Mouse (Mus musculus): ENCODE data around the gene Pld2. TPM values are rescaled to one million over a fixed set of nuclear protein-coding genes. Genes with fewer than 3 reads are reported as not detected.

Gene Pld2
- polyA plus RNA-seq (2015; fragmentation: Nextera tagmentation; extraction: Ambion mirVana) = 1.6 and 1.8 TPM in 2 replicates

- peak; percentile 97 for ATAC-seq
- peaks cover 4% of the 10 kb centered on the region; the same call in 1 of the 2 replicates for H3K4me1 ChIP-seq (ENCODE audit: insufficient read depth)
- H3K9me3 ChIP-seq (ENCODE audit: low read length) = no peaks in the 10 kb centered on the region
- peak within 1 kb of the TSS; percentile 39; the same call in 1 of the 2 replicates for H3K27ac ChIP-seq (ENCODE audit: low read depth)
- peak within 1 kb of the TSS; percentile 58 for H3K4me3 ChIP-seq (ENCODE audit: low read depth, low read length)
- under 1% methylated on average over 55 of the region's 65 CpGs for WGBS (ENCODE audit: insufficient replicate concordance)
- peak; percentile 88 for DNase-seq
- peaks cover 5% of the 10 kb centered on the region; the same call in 1 of the 2 replicates for H3K27me3 ChIP-seq (ENCODE audit: insufficient read depth, low read length)
- peak within 1 kb of the TSS; percentile 79 for H3K4me2 ChIP-seq (ENCODE audit: low read depth, low read length)
- H3K36me3 ChIP-seq (replicated peaks; ENCODE audit: insufficient read depth, low read length) = no peaks in the 10 kb centered on the region
- H3K9ac ChIP-seq (replicated peaks) = peak within 1 kb of the TSS; percentile 63
- TF ChIP-seq EP300 (IDR thresholded peaks at IDR 0.05; ENCODE audit: low read depth) = no peak
- TF ChIP-seq CTCF (IDR thresholded peaks at IDR 0.05; ENCODE audit: low read depth) = peak; percentile 77
Measured at GRCm38 (mm10) chr11:70539877-70540587, at the start of gene Pld2. Gene Pld2, plus strand, starts transcription at chr11:70540064.

GRCm38 (mm10) chr11:70499566-70500475 lies 40.0 kb upstream of the Pld2 start:
- no peak for DNase-seq
- H3K4me1 ChIP-seq (ENCODE audit: insufficient read depth) = 0 out of 2 replicates have a peak, but pooled peaks cover 11% of the 10 kb centered on the region
- 65% methylated on average over 14 of the region's 14 CpGs for WGBS (ENCODE audit: insufficient replicate concordance)
- H3K27me3 ChIP-seq (ENCODE audit: insufficient read depth, low read length) = no peaks in the 10 kb centered on the region
- no peaks in the 10 kb centered on the region for H3K36me3 ChIP-seq (replicated peaks; ENCODE audit: insufficient read depth, low read length)
- TF ChIP-seq EP300 (IDR thresholded peaks at IDR 0.05; ENCODE audit: low read depth) (no peak), CTCF (IDR thresholded peaks at IDR 0.05; ENCODE audit: low read depth) (peak; percentile 57)
- H3K9ac ChIP-seq (replicated peaks) = no peak overlapping the region
- no peak overlapping the region for H3K27ac ChIP-seq (ENCODE audit: low read depth)
- ATAC-seq = no peak
- no peaks in the 10 kb centered on the region for H3K9me3 ChIP-seq (ENCODE audit: low read length)
- no peak overlapping the region for H3K4me2 ChIP-seq (ENCODE audit: low read depth, low read length)
- no peak overlapping the region for H3K4me3 ChIP-seq (ENCODE audit: low read depth, low read length)

- no peak overlapping the region for H3K4me2 ChIP-seq (ENCODE audit: low read depth, low read length)
- no peak overlapping the region for H3K27ac ChIP-seq (ENCODE audit: low read depth)
- no peak for DNase-seq
- no peak overlapping the region for H3K9ac ChIP-seq (replicated peaks)
- no peaks in the 10 kb centered on the region for H3K36me3 ChIP-seq (replicated peaks; ENCODE audit: insufficient read depth, low read length)
- no peak overlapping the region for H3K4me3 ChIP-seq (ENCODE audit: low read depth, low read length)
- TF ChIP-seq EP300 (IDR thresholded peaks at IDR 0.05; ENCODE audit: low read depth) (no peak), CTCF (IDR thresholded peaks at IDR 0.05; ENCODE audit: low read depth) (no peak)
- ATAC-seq = no peak
- 76% methylated on average over 1 of the region's 1 CpGs for WGBS (ENCODE audit: insufficient replicate concordance)
- H3K4me1 ChIP-seq (ENCODE audit: insufficient read depth) = 0 out of 2 replicates have a peak, but pooled peaks cover 11% of the 10 kb centered on the region
- no peaks in the 10 kb centered on the region for H3K9me3 ChIP-seq (ENCODE audit: low read length)
- no peaks in the 10 kb centered on the region for H3K27me3 ChIP-seq (ENCODE audit: insufficient read depth, low read length)
Measured at GRCm38 (mm10) chr11:70500476-70500812, 39.4 kb upstream of the Pld2 start.

GRCm38 (mm10) chr11:70502018-70502417 lies 37.8 kb upstream of the Pld2 start:
- Histone ChIP-seq H3K4me2 (ENCODE audit: low read depth, low read length) (no peak overlapping the region), H3K27ac (ENCODE audit: low read depth) (no peak overlapping the region), H3K36me3 (replicated peaks; ENCODE audit: insufficient read depth, low read length) (no peaks in the 10 kb centered on the region), H3K4me1 (ENCODE audit: insufficient read depth) (0 out of 2 replicates have a peak, but pooled peaks cover 11% of the 10 kb centered on the region), H3K27me3 (ENCODE audit: insufficient read depth, low read length) (no peaks in the 10 kb centered on the region), H3K9me3 (ENCODE audit: low read length) (no peaks in the 10 kb centered on the region), H3K9ac (replicated peaks) (no peak overlapping the region), H3K4me3 (ENCODE audit: low read depth, low read length) (no peak overlapping the region)
- WGBS (ENCODE audit: insufficient replicate concordance) = 46% methylated on average over 3 of the region's 3 CpGs
- no peak for TF ChIP-seq EP300 (IDR thresholded peaks at IDR 0.05; ENCODE audit: low read depth)
- TF ChIP-seq CTCF (IDR thresholded peaks at IDR 0.05; ENCODE audit: low read depth) = no peak
- peak; percentile 55 for ATAC-seq
- DNase-seq = no peak

DNA sequence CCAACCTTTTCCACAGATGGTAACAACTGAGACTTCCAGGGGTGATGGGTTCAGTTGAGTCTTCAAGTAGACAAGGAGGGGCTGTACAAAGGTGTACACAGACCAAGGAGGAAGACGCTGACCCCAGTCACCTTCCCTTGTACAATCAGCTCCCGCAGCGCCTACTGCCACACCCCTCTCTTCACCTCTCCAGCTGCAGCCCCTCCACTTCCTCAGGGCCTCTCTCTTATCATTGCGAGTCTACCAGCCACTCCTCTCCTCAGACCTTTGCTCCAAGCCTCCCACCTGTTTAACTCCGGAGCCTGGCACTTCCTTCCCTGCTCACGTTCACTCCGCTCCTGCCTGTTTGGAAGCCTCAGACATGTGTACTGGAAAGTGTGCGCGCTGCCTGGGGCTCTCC lies 34.9 kb upstream of the Pld2 start, which contains the start of gene Tm4sf5:
TSS of gene Tm4sf5 (plus strand) at position 275 of the 400 bp plus-strand sequence.
- Histone ChIP-seq H3K4me3 (ENCODE audit: low read depth, low read length) (no peak within 1 kb of the TSS), H3K27me3 (ENCODE audit: insufficient read depth, low read length) (no peaks in the 10 kb centered on the region), H3K9ac (replicated peaks) (no peak within 1 kb of the TSS), H3K4me1 (ENCODE audit: insufficient read depth) (0 out of 2 replicates have a peak, but pooled peaks cover 11% of the 10 kb centered on the region), H3K27ac (ENCODE audit: low read depth) (no peak within 1 kb of the TSS), H3K36me3 (replicated peaks; ENCODE audit: insufficient read depth, low read length) (no peaks in the 10 kb centered on the region), H3K4me2 (ENCODE audit: low read depth, low read length) (no peak within 1 kb of the TSS), H3K9me3 (ENCODE audit: low read length) (no peaks in the 10 kb centered on the region)
- 43% methylated on average over 9 of the region's 9 CpGs for WGBS (ENCODE audit: insufficient replicate concordance)
- TF ChIP-seq CTCF (IDR thresholded peaks at IDR 0.05; ENCODE audit: low read depth) (no peak), EP300 (IDR thresholded peaks at IDR 0.05; ENCODE audit: low read depth) (no peak)
- ATAC-seq (no peak), DNase-seq (no peak)

DNA sequence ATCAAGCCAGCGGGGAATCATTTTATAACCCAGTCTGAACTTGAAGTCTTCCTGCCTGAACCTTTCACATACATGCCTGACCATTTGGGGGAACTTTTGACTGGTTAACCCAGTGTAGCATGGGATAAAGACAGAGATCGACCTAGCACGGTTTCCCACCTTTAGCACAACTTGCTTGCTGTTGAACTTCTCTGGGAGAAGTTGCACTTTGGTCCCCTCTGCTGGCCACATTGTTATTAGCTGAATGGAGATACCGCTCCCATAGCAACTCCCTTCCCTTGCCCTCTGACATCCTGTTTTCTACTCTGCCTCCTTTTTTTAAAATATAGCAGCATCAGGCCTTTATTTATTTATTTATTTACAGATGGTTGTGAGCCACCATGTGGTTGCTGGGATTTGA lies 33.5 kb upstream of the Pld2 start:
- Histone ChIP-seq H3K4me2 (ENCODE audit: low read depth, low read length) (no peak overlapping the region; the same call in 1 of the 2 replicates), H3K27ac (ENCODE audit: low read depth) (no peak overlapping the region), H3K36me3 (replicated peaks; ENCODE audit: insufficient read depth, low read length) (no peaks in the 10 kb centered on the region), H3K9me3 (ENCODE audit: low read length) (no peaks in the 10 kb centered on the region), H3K4me3 (ENCODE audit: low read depth, low read length) (no peak overlapping the region), H3K9ac (replicated peaks) (no peak overlapping the region), H3K27me3 (ENCODE audit: insufficient read depth, low read length) (no peaks in the 10 kb centered on the region), H3K4me1 (ENCODE audit: insufficient read depth) (0 out of 2 replicates have a peak, but pooled peaks cover 9% of the 10 kb centered on the region)
- DNase-seq (peak; percentile 80), ATAC-seq (0 out of 2 replicates have a peak, but pooled peaks have one; percentile 28)
- TF ChIP-seq EP300 (IDR thresholded peaks at IDR 0.05; ENCODE audit: low read depth) (no peak), CTCF (IDR thresholded peaks at IDR 0.05; ENCODE audit: low read depth) (peak; percentile 82)
- 16% methylated on average over 4 of the region's 4 CpGs for WGBS (ENCODE audit: insufficient replicate concordance)
